In the genomic region with DNA sequence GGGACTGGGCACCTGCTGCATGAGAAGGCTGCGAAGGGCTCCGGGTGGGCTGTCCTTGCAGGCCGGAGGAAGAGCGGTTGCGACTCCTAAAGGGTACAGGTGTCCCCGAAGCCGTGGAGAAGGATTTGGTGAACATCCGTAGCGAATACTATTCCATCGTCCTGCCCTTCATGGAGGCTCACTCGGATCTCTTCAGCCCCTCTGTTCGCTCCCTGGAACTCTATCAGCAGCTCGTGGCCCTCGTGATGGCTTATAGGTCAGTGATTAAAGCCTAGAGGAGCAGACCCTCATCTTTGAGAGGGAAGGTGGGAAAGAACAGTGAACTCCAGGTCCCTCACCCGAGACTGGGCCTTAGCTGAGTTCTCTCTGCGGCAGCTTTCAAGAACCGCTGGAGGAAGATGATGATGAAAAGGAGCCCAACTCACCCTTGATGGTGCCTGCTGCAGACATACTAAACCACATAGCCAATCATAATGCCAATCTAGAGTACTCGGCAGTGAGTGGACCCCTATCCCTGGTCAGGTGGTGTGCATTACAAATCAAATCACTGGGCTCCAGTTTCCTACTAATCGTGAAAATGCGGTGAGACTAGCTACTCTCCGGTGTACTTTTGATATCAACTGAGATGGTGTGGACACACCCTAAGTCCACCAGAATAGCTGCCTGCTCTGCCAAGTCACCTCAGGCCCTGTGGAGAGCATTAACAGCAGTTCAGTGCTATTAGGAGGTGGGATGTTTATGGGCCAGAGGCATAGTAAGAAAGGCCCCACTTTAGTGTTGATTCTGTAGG, we compare ENCODE assay signal across 8 mouse cellular contexts. TPM values are rescaled to one million over a fixed set of nuclear protein-coding genes. Genes with fewer than 3 reads are reported as not detected.
DNase-seq lines count a peak whose midpoint lies in the region; ATAC-seq and TF ChIP-seq lines count a peak whose summit lies in the region.

No protein-coding gene starts in this region.

- no peaks in the 10 kb centered on the region for H3K9me3 ChIP-seq in G1E (replicated peaks)
- H3K9me3 ChIP-seq in forebrain, embryonic 14.5 days (replicated peaks; ENCODE audit: control insufficient read depth, low read length) = no peaks in the 10 kb centered on the region
- no peaks in the 10 kb centered on the region for H3K9me3 ChIP-seq in liver, embryonic 13.5 days (replicated peaks)

- H3K27ac ChIP-seq in kidney, adult 2 months (ENCODE audit: insufficient read depth, low read depth, low read length) = no peak overlapping the region
- H3K27ac ChIP-seq in forebrain, embryonic 14.5 days (ENCODE audit: low read depth, low read length) = no peak overlapping the region
- peak overlapping the region; percentile 83 for H3K27ac ChIP-seq in liver, embryonic 13.5 days

- H3K4me3 ChIP-seq in kidney, adult 2 months (ENCODE audit: insufficient read depth, low read depth, low read length) = peak overlapping the region; percentile 75
- H3K4me3 ChIP-seq in G1E (ENCODE audit: low read depth, low read length) = peak overlapping the region; percentile 98
- H3K4me3 ChIP-seq in forebrain, embryonic 14.5 days (ENCODE audit: low read depth, low read length) = peak overlapping the region; percentile 80
- peak overlapping the region; percentile 93 for H3K4me3 ChIP-seq in liver, embryonic 13.5 days (replicated peaks)

- peaks cover 5% of the 10 kb centered on the region; the same call in 1 of the 2 replicates for H3K4me1 ChIP-seq in kidney, adult 2 months (ENCODE audit: control insufficient read depth, insufficient read depth, low read length)
- H3K4me1 ChIP-seq in G1E (ENCODE audit: insufficient read depth, low read depth, low read length) = peaks cover 57% of the 10 kb centered on the region
- H3K4me1 ChIP-seq in forebrain, embryonic 14.5 days (ENCODE audit: control insufficient read depth, insufficient read depth, low read length) = peaks cover 6% of the 10 kb centered on the region
- H3K4me1 ChIP-seq in liver, embryonic 13.5 days (replicated peaks) = peaks cover 61% of the 10 kb centered on the region

- peak overlapping the region; percentile 97 for H3K4me2 ChIP-seq in forebrain, embryonic 14.5 days (ENCODE audit: low read length)
- H3K4me2 ChIP-seq in liver, embryonic 13.5 days = peak overlapping the region; percentile 96

- DNase-seq in kidney, adult 2 months = no peak
- no peak for DNase-seq in kidney, postnatal 36 days
- no peak for DNase-seq in G1E (ENCODE audit: low spot score)
- DNase-seq in forebrain, embryonic 14.5 days (ENCODE audit: low spot score) = no peak
- no peak for DNase-seq in liver, embryonic 13.5 days
- no peak for DNase-seq in adrenal gland, postnatal 36 days
- DNase-seq in cerebellum, adult 11-12 months = no peak
- DNase-seq in right cerebral cortex, adult 2 months (ENCODE audit: low spot score in 2 of 2) = no peak

- no peak for TF ChIP-seq CTCF in kidney, adult 2 months (conservative IDR thresholded peaks at IDR 0.05; ENCODE audit: insufficient read depth, insufficient read length, low read depth, low read length)
- no peak for TF ChIP-seq CTCF in G1E (IDR thresholded peaks at IDR 0.05; ENCODE audit: low read depth, low read length)

- H3K36me3 ChIP-seq in kidney, adult 2 months (ENCODE audit: control insufficient read depth, insufficient read depth, low read length) = peaks cover 2% of the 10 kb centered on the region
- peaks cover 54% of the 10 kb centered on the region for H3K36me3 ChIP-seq in G1E (replicated peaks)
- peaks cover 52% of the 10 kb centered on the region for H3K36me3 ChIP-seq in forebrain, embryonic 14.5 days (ENCODE audit: control insufficient read depth, insufficient read depth, low read length)
- H3K36me3 ChIP-seq in liver, embryonic 13.5 days = peaks cover 42% of the 10 kb centered on the region

- no peak for ATAC-seq in G1E (ENCODE audit: extremely low read depth, insufficient number of reproducible peaks, low FRiP score, poor library complexity, severe bottlenecking)
- ATAC-seq in forebrain, embryonic 14.5 days = no peak
- no peak for ATAC-seq in liver, embryonic 13.5 days (ENCODE audit: low read depth)

- WGBS in kidney, adult 2 months = 19% methylated on average over 21 of the region's 21 CpGs
- WGBS in forebrain, embryonic 14.5 days = 18% methylated on average over 21 of the region's 21 CpGs
- WGBS in liver, embryonic 13.5 days (ENCODE audit: insufficient replicate concordance) = 13% methylated on average over 21 of the region's 21 CpGs

- peak overlapping the region; percentile 88 for H3K9ac ChIP-seq in forebrain, embryonic 14.5 days (ENCODE audit: low read length)
- H3K9ac ChIP-seq in liver, embryonic 13.5 days = peak overlapping the region; percentile 91

- TF ChIP-seq POLR2A in kidney, adult 2 months (IDR thresholded peaks at IDR 0.05; ENCODE audit: low read depth, low read length) = no peak

- no peaks in the 10 kb centered on the region for H3K27me3 ChIP-seq in kidney, adult 2 months (replicated peaks; ENCODE audit: control insufficient read depth, insufficient read depth, low read length)
- H3K27me3 ChIP-seq in G1E (ENCODE audit: insufficient read depth, low read length) = peaks cover 4% of the 10 kb centered on the region; the same call in 1 of the 2 replicates
- no peaks in the 10 kb centered on the region for H3K27me3 ChIP-seq in forebrain, embryonic 14.5 days (replicated peaks; ENCODE audit: control insufficient read depth, insufficient read depth, low read length)
- H3K27me3 ChIP-seq in liver, embryonic 13.5 days = no peaks in the 10 kb centered on the region

RNA-seq across cellular contexts. Expression of a gene that starts 1.1 kb away (rescaled TPM):
- 11.4 and 11.5 TPM in 2 replicates for polyA plus RNA-seq in kidney, adult 2 months (2012; rRNA removed)
- total RNA-seq in G1E (2014; fragmentation: Nextera tagmentation) (48.5 and 68.4 TPM in 2 replicates), G1E (2017) (42.2 and 48.3 TPM in 2 replicates)
- 14.9 and 19.0 TPM in 2 replicates for polyA plus RNA-seq in G1E (2012)
- 26.0 and 26.2 TPM in 2 replicates for polyA plus RNA-seq in forebrain, embryonic 14.5 days (2014; fragmentation: Nextera tagmentation; extraction: Ambion mirVana)
- polyA plus RNA-seq in liver, embryonic 13.5 days (2015; fragmentation: Nextera tagmentation; extraction: Ambion mirVana) = 22.8 and 23.1 TPM in 2 replicates
- total RNA-seq in adrenal gland, postnatal 36 days (2021) = 10 to 100 TPM; 30.1 to 35.5 TPM

RNA-seq across cellular contexts. Expression of a gene that starts 40.0 kb away (rescaled TPM):
- polyA plus RNA-seq in kidney, adult 2 months (2012; rRNA removed) = 20.7 and 21.7 TPM in 2 replicates
- total RNA-seq in G1E (2014; fragmentation: Nextera tagmentation) (not detected in 2 replicates), G1E (2017) (0.23 and 0.60 TPM in 2 replicates)
- not detected in 2 replicates for polyA plus RNA-seq in G1E (2012)
- 154 and 209 TPM in 2 replicates for polyA plus RNA-seq in forebrain, embryonic 14.5 days (2014; fragmentation: Nextera tagmentation; extraction: Ambion mirVana)
- polyA plus RNA-seq in liver, embryonic 13.5 days (2015; fragmentation: Nextera tagmentation; extraction: Ambion mirVana) = 1.6 and 1.7 TPM in 2 replicates
- total RNA-seq in adrenal gland, postnatal 36 days (2021) = 10 to 100 TPM; 16.1 to 21.6 TPM
